Mouse (Mus musculus) erythroblast, embryonic 14.5 days (primary cell): ENCODE measurements around the gene Pmm2.
A peak's percentile ranks its signal among the peaks of the same experiment; 100 is the strongest.

Experiments
- GATA1 ChIP-seq: IDR thresholded peaks from 2 replicates; pipeline ENCODE4 v1.6.1; 2012; ENCODE audit warnings: low read length, inconsistent platforms, mixed read lengths
- TAL1 ChIP-seq: IDR thresholded peaks from 3 replicates; pipeline ENCODE4 v1.6.1; 2012; ENCODE audit warnings: low read length, inconsistent platforms, mixed read lengths

GRCm38 (mm10) chr16:8686871-8687535, 49.5 kb downstream of the Pmm2 start:
- TF ChIP-seq GATA1: peak; percentile 99
- peak; percentile 98 for TF ChIP-seq TAL1
